Mouse (Mus musculus) forebrain, embryonic 13.5 days (tissue): ENCODE results near the gene Krt4. TPM values are rescaled to one million over a fixed set of nuclear protein-coding genes. Genes with fewer than 3 reads are reported as not detected.

Experiments used
- ATAC-seq: fragments of 200-750 bp; cut with Nextera tagmentation; 2 replicates; pipeline ENCODE4 v1.8.0; 2017
- H3K27ac ChIP-seq: fragments of 300-500 bp; sonication (generic); 2 replicates; pipeline ENCODE4 v1.5.1; 2015; ENCODE audit warnings: inconsistent platforms, mild to moderate bottlenecking, moderate library complexity
- H3K27me3 ChIP-seq: fragments of 300-500 bp; sonication (generic); 2 replicates; pipeline ENCODE4 v1.6.1; 2015; ENCODE audit warnings: mild to moderate bottlenecking, inconsistent platforms
- H3K36me3 ChIP-seq: fragments of 300-500 bp; sonication (generic); 2 replicates; pipeline ENCODE4 v1.6.1; 2015; ENCODE audit warnings: mild to moderate bottlenecking, inconsistent platforms; ENCODE audit not compliant: poor library complexity, severe bottlenecking
- H3K4me1 ChIP-seq: fragments of 300-500 bp; sonication (generic); 2 replicates; pipeline ENCODE4 v1.6.1; 2015; ENCODE audit warnings: inconsistent platforms
- H3K4me2 ChIP-seq: fragments of 300-500 bp; sonication (generic); 2 replicates; pipeline ENCODE4 v1.6.1; 2015; ENCODE audit warnings: inconsistent platforms, mild to moderate bottlenecking, moderate library complexity
- H3K4me3 ChIP-seq: fragments of 300-500 bp; sonication (generic); 2 replicates; pipeline ENCODE4 v1.5.1; 2015; ENCODE audit warnings: mild to moderate bottlenecking, inconsistent platforms
- H3K9ac ChIP-seq: fragments of 300-500 bp; sonication (generic); 2 replicates; pipeline ENCODE4 v1.6.1; 2015; ENCODE audit warnings: mild to moderate bottlenecking, inconsistent platforms
- H3K9me3 ChIP-seq: fragments of 300-500 bp; sonication (generic); replicated peaks from 2 replicates; pipeline ENCODE4 v1.6.1; 2016; ENCODE audit warnings: inconsistent platforms
- WGBS: fragments of 180-500 bp; shearing (Covaris S2); methylation state at CpG from one replicate; pipeline ENCODE4 v1.1.7; 2015; 5-methylcytosine and 5-hydroxymethylcytosine counted together
- polyA plus RNA-seq: library from polyadenylated mRNA; unstranded; fragments of >200 nt; fragmentation: Nextera tagmentation; extraction: Ambion mirVana; gene quantifications from 2 replicates; pipeline ENCODE4 v1.2.1, GENCODE M21; 2015

Krt4 gene
- polyA plus RNA-seq, 1 experiment from 2014 or later: not detected

DNA sequence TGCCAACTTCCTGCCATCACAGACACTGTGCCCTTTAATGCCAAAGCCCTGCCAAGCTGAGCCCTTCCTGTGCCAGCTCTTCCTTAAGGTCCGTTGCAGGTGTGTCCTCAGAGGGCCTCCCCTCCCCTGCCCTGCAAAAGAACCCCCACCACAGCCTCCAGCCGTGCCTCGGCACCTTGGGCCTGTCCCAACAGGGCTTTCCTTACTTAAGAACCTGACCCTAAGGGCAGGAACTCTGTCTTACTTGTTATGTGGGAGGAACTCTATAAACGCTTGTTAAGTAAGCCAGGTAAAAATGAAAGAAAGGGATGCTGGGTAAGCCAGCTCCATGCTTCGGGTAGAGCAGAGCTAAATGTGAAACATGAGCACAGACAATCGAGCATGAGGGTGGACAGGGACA lies 8.5 kb upstream of the Krt4 start:
- Histone ChIP-seq H3K9me3 (no peaks in the 10 kb centered on the region), H3K4me2 (no peak overlapping the region), H3K4me3 (no peak overlapping the region), H3K36me3 (no peaks in the 10 kb centered on the region), H3K9ac (no peak overlapping the region), H3K27ac (no peak overlapping the region), H3K27me3 (peaks cover 14% of the 10 kb centered on the region), H3K4me1 (peaks cover 13% of the 10 kb centered on the region; the same call in 1 of the 2 replicates)
- no peak for ATAC-seq
- WGBS: 76% methylated on average over 6 of the region's 6 CpGs

DNA sequence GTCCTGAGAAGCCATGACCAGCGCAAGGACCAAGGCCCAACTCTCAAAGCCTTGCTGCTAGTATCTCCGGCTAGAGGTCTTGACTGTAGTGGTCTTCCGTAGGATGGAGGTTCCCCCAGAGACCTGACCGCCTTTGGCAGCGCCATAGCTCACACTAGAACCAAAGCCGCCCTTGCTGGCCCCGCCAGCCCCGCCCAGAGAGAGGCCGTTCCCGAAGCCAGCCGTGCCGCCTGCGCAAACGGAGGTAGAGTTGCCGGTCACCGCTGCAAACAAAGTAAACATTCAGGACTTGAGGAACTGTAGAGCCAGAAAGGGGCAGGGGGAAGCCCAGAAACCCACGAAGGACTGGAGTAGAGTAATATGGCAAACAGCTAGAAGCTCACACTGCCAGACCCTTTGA lies 5.1 kb upstream of the Krt4 start:
- H3K27ac ChIP-seq: no peak overlapping the region
- peak overlapping the region; percentile 12; the same call in 1 of the 2 replicates for H3K4me3 ChIP-seq
- peak overlapping the region; percentile 47 for H3K4me2 ChIP-seq
- ATAC-seq: no peak
- peaks cover 13% of the 10 kb centered on the region; the same call in 1 of the 2 replicates for H3K4me1 ChIP-seq
- H3K9me3 ChIP-seq: no peaks in the 10 kb centered on the region
- no peak overlapping the region for H3K9ac ChIP-seq
- no peaks in the 10 kb centered on the region for H3K36me3 ChIP-seq
- WGBS: 3% methylated on average over 17 of the region's 17 CpGs
- H3K27me3 ChIP-seq: peaks cover 14% of the 10 kb centered on the region

DNA sequence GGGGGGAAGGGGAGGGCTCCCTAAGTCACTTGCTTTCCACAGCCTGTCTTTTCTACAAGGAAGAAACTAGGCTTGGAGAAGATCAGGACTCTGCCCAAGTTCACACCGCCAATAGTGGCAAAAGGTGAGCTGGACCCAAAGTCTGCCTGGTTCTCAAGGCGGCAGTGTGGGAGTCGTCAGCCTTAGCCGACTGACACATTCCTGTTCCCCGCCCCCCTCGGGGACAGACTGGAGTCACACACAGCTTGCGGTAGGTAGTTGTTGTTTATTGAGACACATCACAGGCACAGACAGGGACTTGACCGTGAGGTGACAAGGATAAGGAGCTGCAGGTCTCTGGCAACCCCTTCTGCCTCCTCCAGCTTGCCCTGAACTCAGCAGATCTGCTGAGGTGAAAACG lies 4.6 kb upstream of the Krt4 start:
- no peak for ATAC-seq
- no peaks in the 10 kb centered on the region for H3K9me3 ChIP-seq
- H3K9ac ChIP-seq: no peak overlapping the region
- no peak overlapping the region for H3K27ac ChIP-seq
- H3K36me3 ChIP-seq: no peaks in the 10 kb centered on the region
- 26% methylated on average over 9 of the region's 9 CpGs for WGBS
- H3K4me3 ChIP-seq: 0 out of 2 replicates have a peak overlapping the region, but pooled peaks have one; percentile 12
- H3K4me1 ChIP-seq: peaks cover 13% of the 10 kb centered on the region; the same call in 1 of the 2 replicates
- peaks cover 14% of the 10 kb centered on the region for H3K27me3 ChIP-seq
- peak overlapping the region; percentile 47; the same call in 1 of the 2 replicates for H3K4me2 ChIP-seq

DNA sequence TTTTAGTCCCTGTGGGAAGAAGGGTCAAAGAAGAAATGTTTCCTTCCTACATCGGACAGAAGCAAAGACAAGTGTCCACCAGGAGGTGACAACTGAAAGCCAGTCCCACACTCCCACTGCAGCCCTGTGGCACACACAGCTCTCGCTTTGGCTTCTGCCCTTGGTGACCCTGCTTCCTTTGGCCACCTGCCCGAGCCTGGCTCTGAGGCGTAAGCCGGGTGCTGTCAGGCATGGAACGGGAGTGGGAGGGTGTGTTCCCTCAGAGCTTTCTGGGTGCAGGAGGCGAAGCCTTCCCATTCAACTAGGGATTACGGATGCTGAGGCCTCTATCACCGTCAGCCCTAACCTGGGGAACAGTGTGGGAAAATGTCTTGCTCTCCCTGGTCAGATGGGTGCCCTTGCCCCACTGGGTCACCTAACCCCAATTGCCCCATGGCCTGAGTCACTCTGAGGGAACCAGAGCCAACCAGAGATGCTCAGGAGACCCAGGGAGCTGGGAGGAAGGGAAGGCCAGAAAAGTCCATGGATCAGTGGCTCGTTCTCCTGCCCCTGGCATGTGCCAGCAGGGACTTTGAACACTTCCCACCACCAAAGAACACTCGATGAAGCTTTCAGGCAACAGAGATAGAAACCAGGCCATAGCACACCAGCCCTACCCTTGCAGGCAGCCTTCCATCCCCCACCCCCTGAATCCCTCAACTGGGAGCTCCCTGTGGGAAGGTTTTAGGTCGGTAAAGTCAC lies 3.0 kb upstream of the Krt4 start:
- Histone ChIP-seq H3K4me2 (no peak overlapping the region), H3K36me3 (no peaks in the 10 kb centered on the region), H3K4me3 (no peak overlapping the region), H3K9me3 (no peaks in the 10 kb centered on the region), H3K27ac (no peak overlapping the region), H3K9ac (no peak overlapping the region), H3K27me3 (peaks cover 14% of the 10 kb centered on the region), H3K4me1 (peaks cover 13% of the 10 kb centered on the region; the same call in 1 of the 2 replicates)
- ATAC-seq: no peak
- 73% methylated on average over 12 of the region's 12 CpGs for WGBS

DNA sequence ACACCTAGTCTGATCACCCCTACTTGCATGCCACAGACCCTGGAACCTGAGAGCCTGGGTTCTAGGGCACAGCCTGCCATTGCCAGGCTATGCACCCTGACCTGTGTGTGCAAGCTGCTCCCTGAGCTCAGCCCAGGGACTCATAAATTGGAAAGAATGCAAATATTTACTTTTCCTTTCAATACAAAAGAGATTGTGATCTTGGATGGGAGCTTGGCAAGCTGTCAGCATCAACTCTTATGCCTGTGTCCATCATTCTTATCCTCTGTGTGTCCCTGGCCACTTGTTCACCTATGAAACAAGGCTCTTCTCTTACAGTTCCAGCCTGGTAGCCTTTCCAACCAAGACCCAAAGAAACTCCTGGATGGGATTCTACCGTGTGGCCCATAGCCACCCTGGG lies 506 bp upstream of the Krt4 start:
- no peak overlapping the region for H3K4me2 ChIP-seq
- peaks cover 11% of the 10 kb centered on the region; the same call in 1 of the 2 replicates for H3K4me1 ChIP-seq
- no peaks in the 10 kb centered on the region for H3K36me3 ChIP-seq
- no peaks in the 10 kb centered on the region for H3K9me3 ChIP-seq
- no peak overlapping the region for H3K4me3 ChIP-seq
- no peak overlapping the region for H3K27ac ChIP-seq
- no peak for ATAC-seq
- peaks cover 11% of the 10 kb centered on the region for H3K27me3 ChIP-seq
- H3K9ac ChIP-seq: no peak overlapping the region
- 93% methylated on average over 1 of the region's 1 CpGs for WGBS

DNA sequence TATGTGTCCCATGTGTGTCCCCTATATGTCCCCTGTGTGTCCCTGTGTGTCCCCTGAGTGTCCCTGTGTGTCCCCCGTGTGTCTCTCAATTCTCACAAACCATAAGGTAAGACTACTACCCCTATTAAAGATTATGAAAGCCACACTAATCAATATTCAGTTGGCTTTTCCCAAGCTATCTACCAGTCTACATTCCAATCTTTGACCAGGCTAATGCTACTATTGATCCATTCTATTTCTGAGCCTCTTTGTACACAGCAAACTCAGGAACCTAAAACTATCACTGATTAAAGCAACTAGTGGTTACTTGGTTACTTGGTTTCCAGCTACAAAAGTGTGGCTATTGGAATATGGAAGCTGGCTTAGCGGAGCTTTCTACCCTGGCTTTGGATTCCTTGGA lies 2.2 kb downstream of the Krt4 start:
- H3K9me3 ChIP-seq: no peaks in the 10 kb centered on the region
- no peak overlapping the region for H3K4me2 ChIP-seq
- 91% methylated on average over 2 of the region's 2 CpGs for WGBS
- H3K4me1 ChIP-seq: no peaks in the 10 kb centered on the region
- no peak for ATAC-seq
- H3K4me3 ChIP-seq: no peak overlapping the region
- H3K9ac ChIP-seq: no peak overlapping the region
- no peaks in the 10 kb centered on the region for H3K36me3 ChIP-seq
- H3K27me3 ChIP-seq: no peaks in the 10 kb centered on the region
- no peak overlapping the region for H3K27ac ChIP-seq

DNA sequence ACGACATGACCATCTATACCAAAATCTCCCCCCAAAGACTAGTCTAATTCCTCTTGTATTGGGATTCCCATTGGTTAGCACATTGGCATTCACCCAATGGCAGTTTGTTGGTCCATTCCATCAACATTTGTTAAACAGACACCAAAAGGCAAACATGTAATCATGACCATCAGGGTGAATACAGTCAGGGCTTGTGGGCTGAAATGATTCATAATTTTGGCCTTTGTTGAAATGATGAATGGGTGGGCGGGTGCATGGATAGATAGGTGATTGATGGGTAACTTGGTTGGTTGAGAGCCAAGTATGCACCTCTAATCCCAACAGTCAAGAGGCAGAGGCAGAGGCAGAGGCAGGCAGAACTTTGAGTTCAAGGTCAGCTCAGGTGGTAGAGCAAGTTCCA lies 8.5 kb downstream of the Krt4 start:
- ATAC-seq: no peak
- Histone ChIP-seq H3K4me1 (no peaks in the 10 kb centered on the region), H3K27ac (no peak overlapping the region), H3K4me2 (no peak overlapping the region), H3K9ac (no peak overlapping the region), H3K4me3 (no peak overlapping the region), H3K36me3 (no peaks in the 10 kb centered on the region), H3K9me3 (no peaks in the 10 kb centered on the region), H3K27me3 (no peaks in the 10 kb centered on the region)
- WGBS: 77% methylated on average over 2 of the region's 2 CpGs

DNA sequence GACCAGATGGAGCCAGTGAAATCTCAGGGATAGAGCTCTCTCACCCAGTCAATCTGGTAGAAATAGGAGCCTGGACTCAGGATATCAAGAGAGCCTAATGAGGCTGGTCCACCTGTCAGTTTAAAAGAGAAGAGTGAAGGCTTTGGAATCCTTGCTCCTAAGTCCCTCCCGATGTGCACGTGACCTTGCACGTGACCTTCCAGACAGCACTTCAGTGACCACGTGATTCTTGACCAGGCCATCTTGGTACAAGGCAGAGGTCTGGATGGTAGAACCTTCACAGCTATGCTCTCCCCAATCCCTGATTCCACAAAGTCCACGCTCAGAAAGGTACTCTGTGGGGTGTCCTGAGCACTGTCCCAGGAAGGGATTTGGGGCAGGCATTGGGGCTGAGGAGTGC lies 19.7 kb downstream of the Krt4 start:
- 83% methylated on average over 5 of the region's 5 CpGs for WGBS
- Histone ChIP-seq H3K36me3 (no peaks in the 10 kb centered on the region), H3K27ac (no peak overlapping the region), H3K4me1 (no peaks in the 10 kb centered on the region), H3K9ac (no peak overlapping the region), H3K27me3 (no peaks in the 10 kb centered on the region), H3K4me2 (no peak overlapping the region), H3K9me3 (no peaks in the 10 kb centered on the region), H3K4me3 (no peak overlapping the region)
- ATAC-seq: no peak

DNA sequence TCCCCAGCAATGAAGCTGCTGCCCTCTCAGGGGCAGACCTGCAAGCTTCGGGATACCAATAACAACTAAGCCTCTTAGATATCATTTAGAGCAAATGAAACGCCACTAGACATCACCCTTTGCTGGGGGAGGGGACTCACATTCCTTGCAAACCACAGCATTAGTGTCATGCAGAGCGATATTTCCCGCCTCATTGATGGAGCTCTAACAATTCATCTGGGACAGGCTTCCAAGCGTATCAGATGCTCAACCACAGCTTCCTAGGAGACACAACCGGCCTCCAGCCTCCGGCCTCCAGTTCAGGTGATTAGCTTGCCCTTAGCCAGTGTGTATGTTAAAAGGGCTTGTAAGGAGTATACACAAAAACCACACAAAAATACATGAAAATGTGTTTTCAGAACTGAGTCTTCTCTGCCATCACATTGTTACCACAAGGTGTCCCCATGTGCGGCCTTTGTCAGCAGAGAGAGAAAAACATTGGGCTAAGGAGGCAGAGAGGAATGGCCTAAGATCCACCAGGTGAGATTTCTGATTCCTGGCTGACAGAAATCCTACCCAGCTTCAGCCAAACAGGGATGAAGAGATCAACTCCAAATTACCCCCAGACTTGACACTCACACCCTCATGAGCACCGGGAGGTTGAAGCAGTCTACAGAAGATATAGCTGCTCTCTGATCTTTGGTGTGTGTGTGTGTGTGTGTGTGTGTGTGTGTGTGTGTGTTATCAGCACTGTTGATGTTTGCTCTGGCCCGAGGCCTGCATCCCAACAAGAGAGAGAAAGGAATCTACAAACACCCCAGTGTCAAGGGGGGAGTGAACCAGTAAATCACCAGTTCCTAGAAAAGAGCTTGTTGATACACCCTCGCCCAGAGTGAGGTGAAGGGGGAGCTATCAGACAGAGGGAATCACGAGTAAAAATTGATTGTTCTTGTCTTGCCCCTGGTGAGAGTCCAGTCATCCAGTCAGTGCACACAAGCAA lies 22.1 kb downstream of the Krt4 start:
- H3K27ac ChIP-seq: no peak overlapping the region
- no peak for ATAC-seq
- WGBS: 66% methylated on average over 12 of the region's 12 CpGs
- H3K4me2 ChIP-seq: no peak overlapping the region
- H3K36me3 ChIP-seq: no peaks in the 10 kb centered on the region
- H3K4me1 ChIP-seq: no peaks in the 10 kb centered on the region
- H3K9me3 ChIP-seq: no peaks in the 10 kb centered on the region
- H3K9ac ChIP-seq: no peak overlapping the region
- no peak overlapping the region for H3K4me3 ChIP-seq
- no peaks in the 10 kb centered on the region for H3K27me3 ChIP-seq

DNA sequence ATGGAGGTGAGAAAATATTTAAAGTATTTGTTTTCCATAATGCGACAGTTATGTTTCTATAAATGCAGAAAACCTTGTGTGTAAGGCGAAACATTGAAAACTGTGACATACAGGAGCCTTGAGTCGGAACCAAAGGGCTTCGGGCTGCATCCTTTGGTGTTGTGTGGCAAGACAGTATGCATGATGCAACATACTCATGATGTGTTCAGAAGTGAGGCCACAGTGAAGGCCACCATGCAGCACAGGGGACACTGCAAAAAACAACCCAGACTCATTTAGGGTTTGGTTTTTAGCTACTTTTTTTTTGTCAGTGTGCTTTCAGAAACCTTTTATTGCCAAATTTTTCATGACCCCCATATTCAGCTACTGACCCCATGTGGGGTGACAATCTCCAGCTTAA lies 29.3 kb downstream of the Krt4 start:
- Histone ChIP-seq H3K36me3 (no peaks in the 10 kb centered on the region), H3K4me1 (no peaks in the 10 kb centered on the region; the same call in 1 of the 2 replicates), H3K9ac (no peak overlapping the region), H3K4me3 (no peak overlapping the region), H3K27ac (no peak overlapping the region), H3K4me2 (no peak overlapping the region), H3K9me3 (no peaks in the 10 kb centered on the region), H3K27me3 (no peaks in the 10 kb centered on the region; the same call in 1 of the 2 replicates)
- WGBS: 94% methylated on average over 4 of the region's 4 CpGs
- no peak for ATAC-seq

DNA sequence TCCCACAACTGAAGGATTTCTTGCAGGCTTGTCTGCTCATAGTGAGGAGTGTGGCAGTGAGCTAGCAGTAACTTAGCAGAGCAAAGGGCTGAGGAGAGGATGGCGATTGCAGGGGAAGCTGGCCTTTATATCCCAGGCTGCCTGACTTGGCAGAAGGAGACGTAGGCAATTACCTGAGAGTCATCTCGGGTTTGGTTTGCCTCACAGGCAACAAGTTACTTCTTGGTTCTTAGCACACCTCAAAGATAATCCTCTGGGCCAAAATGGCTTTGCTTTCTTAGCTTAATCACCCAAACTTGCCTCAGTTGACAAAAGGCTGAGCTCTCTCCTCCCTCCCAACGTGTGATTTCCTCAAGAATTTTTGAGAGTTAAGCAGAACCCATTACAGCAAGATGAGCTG lies 31.7 kb downstream of the Krt4 start, which contains the start of gene Krt76:
TSS of gene Krt76 (minus strand) at position 101 of the 400 bp plus-strand sequence.
- H3K27ac ChIP-seq: no peak within 1 kb of the TSS
- no peak for ATAC-seq
- H3K4me2 ChIP-seq: no peak within 1 kb of the TSS
- no peak within 1 kb of the TSS for H3K4me3 ChIP-seq
- no peaks in the 10 kb centered on the region for H3K9me3 ChIP-seq
- WGBS: 55% methylated on average over 4 of the region's 4 CpGs
- H3K9ac ChIP-seq: no peak within 1 kb of the TSS
- no peaks in the 10 kb centered on the region for H3K36me3 ChIP-seq
- peaks cover 4% of the 10 kb centered on the region; the same call in 1 of the 2 replicates for H3K4me1 ChIP-seq
- H3K27me3 ChIP-seq: no peaks in the 10 kb centered on the region; the same call in 1 of the 2 replicates

DNA sequence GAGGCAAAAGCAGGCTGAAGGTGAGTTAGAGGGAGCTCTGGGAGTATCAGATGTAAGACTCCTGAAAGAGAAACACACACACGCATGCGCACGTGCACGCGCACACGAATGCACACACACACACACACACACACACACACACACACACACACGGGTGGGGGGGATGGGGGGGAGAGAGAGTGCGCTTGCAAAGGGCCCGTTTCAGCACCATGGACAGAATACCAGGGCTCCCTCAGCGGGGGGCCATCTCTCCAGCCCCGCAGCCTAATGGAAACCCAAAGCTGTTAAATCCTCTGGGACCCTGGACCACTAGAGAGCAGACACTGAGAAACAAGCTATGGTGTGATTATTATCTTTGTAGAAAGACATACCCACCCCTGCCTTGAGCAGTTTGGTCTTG lies 44.8 kb downstream of the Krt4 start:
- Histone ChIP-seq H3K9ac (no peak overlapping the region), H3K4me3 (no peak overlapping the region), H3K4me2 (no peak overlapping the region), H3K36me3 (no peaks in the 10 kb centered on the region), H3K27me3 (0 out of 2 replicates have a peak, but pooled peaks cover 2% of the 10 kb centered on the region), H3K27ac (no peak overlapping the region), H3K9me3 (no peaks in the 10 kb centered on the region), H3K4me1 (no peaks in the 10 kb centered on the region)
- ATAC-seq: no peak
- WGBS: 32% methylated on average over 9 of the region's 11 CpGs
